Mouse (Mus musculus) heart, adult 2 months (tissue): ENCODE measurements around the gene 3110040M04Rik.
"Not testable (repeated sequence)": the region's sequence is repeated elsewhere in the genome, so short reads cannot be mapped to it uniquely, and the experiment has no call there.

Experiments used
- CTCF ChIP-seq: fragments of 200-600 bp; IDR thresholded peaks from 2 replicates; pipeline ENCODE4 v1.8.1; 2022; ENCODE audit warnings: antibody characterized with exemption, mild to moderate bottlenecking, moderate library complexity
- POLR2A ChIP-seq: fragments of 200-500 bp; IDR thresholded peaks from 2 replicates; pipeline ENCODE4 v1.6.1; 2011; ENCODE audit warnings: mild to moderate bottlenecking, low read depth, low read length, control low read depth; ENCODE audit not compliant: insufficient read depth

- TF ChIP-seq CTCF, POLR2A: not testable (repeated sequence)
Measured at GRCm38 (mm10) chr1:151208493-151208892, 4.6 kb downstream of the 3110040M04Rik start.
